In the genomic region with DNA sequence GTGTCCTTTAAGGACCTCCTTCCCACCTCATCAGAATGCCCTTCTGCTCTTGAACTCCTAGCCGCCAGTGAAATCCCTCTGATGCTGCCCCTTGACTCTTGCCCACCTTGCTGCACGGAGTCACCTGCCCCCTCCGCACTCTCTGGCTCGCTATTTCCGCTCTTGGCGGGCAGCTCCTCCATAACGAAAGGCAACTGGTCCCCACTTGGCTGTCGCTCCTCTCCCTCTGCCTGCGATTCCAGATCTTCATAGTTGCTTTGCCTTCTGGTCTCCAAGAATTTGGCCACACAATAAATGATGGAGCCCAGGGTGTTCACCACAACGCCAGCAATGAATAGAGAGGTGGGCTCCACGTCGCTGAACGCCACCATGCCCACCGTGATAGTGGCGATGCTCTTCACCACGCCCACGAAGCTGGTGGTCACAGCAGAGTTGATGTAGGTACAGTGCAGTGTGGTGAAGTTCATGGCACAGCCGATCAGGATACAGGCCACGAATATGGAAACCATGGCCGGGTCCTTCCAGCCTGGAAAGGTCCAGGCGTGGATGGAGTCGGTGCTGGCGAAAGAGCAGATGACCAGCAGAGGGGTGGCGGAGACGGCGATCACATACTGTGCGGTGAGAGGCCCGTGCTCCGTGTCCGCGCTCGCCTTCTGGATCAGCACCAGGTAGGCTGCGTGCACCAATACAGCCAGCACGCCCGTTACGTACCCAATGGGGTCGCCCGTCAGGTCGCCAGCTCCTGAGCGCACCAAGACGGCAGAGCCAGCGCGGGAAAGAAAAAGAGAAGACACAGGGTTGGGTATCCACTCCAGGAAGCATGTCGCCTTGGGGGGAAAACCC, we compare ENCODE assay signal across 8 mouse cellular contexts. TPM values are rescaled to one million over a fixed set of nuclear protein-coding genes. Genes with fewer than 3 reads are reported as not detected.
A peak's percentile ranks its signal among the peaks of the same experiment; 100 is the strongest.
DNase-seq lines count a peak whose midpoint lies in the region; ATAC-seq and TF ChIP-seq lines count a peak whose summit lies in the region.

No protein-coding gene starts in this region.

- no peaks in the 10 kb centered on the region for H3K36me3 ChIP-seq in lung, embryonic 15.5 days
- H3K36me3 ChIP-seq in hindbrain, embryonic 14.5 days (replicated peaks; ENCODE audit: control insufficient read depth, insufficient read depth) = no peaks in the 10 kb centered on the region
- H3K36me3 ChIP-seq in neural tube, embryonic 12.5 days = no peaks in the 10 kb centered on the region

- TF ChIP-seq CTCF in lung, adult 2 months (IDR thresholded peaks at IDR 0.05; ENCODE audit: insufficient read depth, low read length) = no peak

- peaks cover 59% of the 10 kb centered on the region for H3K27me3 ChIP-seq in lung, embryonic 15.5 days
- H3K27me3 ChIP-seq in hindbrain, embryonic 14.5 days (ENCODE audit: control insufficient read depth, insufficient read depth, low read length) = peaks cover 68% of the 10 kb centered on the region
- H3K27me3 ChIP-seq in neural tube, embryonic 12.5 days (replicated peaks) = peaks cover 46% of the 10 kb centered on the region

- peaks cover 31% of the 10 kb centered on the region for H3K4me1 ChIP-seq in lung, embryonic 15.5 days
- peaks cover 14% of the 10 kb centered on the region for H3K4me1 ChIP-seq in lung, adult 2 months (ENCODE audit: control insufficient read depth, insufficient read depth, low read length)
- H3K4me1 ChIP-seq in hindbrain, embryonic 14.5 days (replicated peaks; ENCODE audit: control insufficient read depth, insufficient read depth, low read length) = peaks cover 16% of the 10 kb centered on the region
- peaks cover 30% of the 10 kb centered on the region for H3K4me1 ChIP-seq in neural tube, embryonic 12.5 days

- peak overlapping the region; percentile 98 for H3K4me2 ChIP-seq in lung, embryonic 15.5 days
- H3K4me2 ChIP-seq in hindbrain, embryonic 14.5 days (replicated peaks) = peak overlapping the region; percentile 99
- peak overlapping the region; percentile 100 for H3K4me2 ChIP-seq in neural tube, embryonic 12.5 days (replicated peaks)

- H3K27ac ChIP-seq in lung, embryonic 15.5 days = no peak overlapping the region
- H3K27ac ChIP-seq in hindbrain, embryonic 14.5 days = no peak overlapping the region
- H3K27ac ChIP-seq in neural tube, embryonic 12.5 days = no peak overlapping the region

- peak; percentile 20 to 47 for DNase-seq in adrenal gland, adult (ENCODE audit: inconsistent age in 2 of 2, low spot score in 1 of 2)
- DNase-seq in adrenal gland, adult 8-10 months = no peak
- no peak for DNase-seq in lung, adult 2 months
- no peak for DNase-seq in hindbrain, embryonic 14.5 days (ENCODE audit: low spot score)
- DNase-seq in gastrocnemius, adult 8-10 months (ENCODE audit: low spot score in 2 of 2) = no peak
- DNase-seq in right cerebral cortex, postnatal 25 days = no peak

- H3K9ac ChIP-seq in lung, embryonic 15.5 days = no peak overlapping the region
- peak overlapping the region; percentile 57; the same call in 1 of the 2 replicates for H3K9ac ChIP-seq in hindbrain, embryonic 14.5 days
- H3K9ac ChIP-seq in neural tube, embryonic 12.5 days = no peak overlapping the region

- no peaks in the 10 kb centered on the region for H3K9me3 ChIP-seq in lung, embryonic 15.5 days
- no peaks in the 10 kb centered on the region for H3K9me3 ChIP-seq in hindbrain, embryonic 14.5 days (ENCODE audit: control insufficient read depth, low read length)
- no peaks in the 10 kb centered on the region for H3K9me3 ChIP-seq in neural tube, embryonic 12.5 days

- H3K4me3 ChIP-seq in lung, embryonic 15.5 days = peak overlapping the region; percentile 50
- H3K4me3 ChIP-seq in lung, adult 2 months (replicated peaks; ENCODE audit: extremely low read depth, low read depth, low read length) = no peak overlapping the region
- peak overlapping the region; percentile 66 for H3K4me3 ChIP-seq in hindbrain, embryonic 14.5 days (replicated peaks; ENCODE audit: low read length)
- peak overlapping the region; percentile 52; the same call in 1 of the 2 replicates for H3K4me3 ChIP-seq in neural tube, embryonic 12.5 days

- 4% methylated on average over 44 of the region's 44 CpGs for WGBS in lung, embryonic 15.5 days
- WGBS in lung, adult 2 months = 16% methylated on average over 44 of the region's 44 CpGs
- WGBS in hindbrain, embryonic 14.5 days = 6% methylated on average over 44 of the region's 44 CpGs
- 5% methylated on average over 44 of the region's 44 CpGs for WGBS in neural tube, embryonic 12.5 days

- no peak for TF ChIP-seq POLR2A in lung, adult 2 months (IDR thresholded peaks at IDR 0.05; ENCODE audit: borderline replicate concordance, extremely low read depth, low read depth, low read length)

- ATAC-seq in lung, embryonic 15.5 days (ENCODE audit: borderline replicate concordance, extremely low read depth, low FRiP score, low TSS enrichment) = no peak
- ATAC-seq in hindbrain, embryonic 14.5 days (ENCODE audit: low FRiP score) = no peak
- no peak for ATAC-seq in neural tube, embryonic 12.5 days (ENCODE audit: low FRiP score, low read depth)

RNA-seq across cellular contexts. Expression of gene Slc35d3, which starts 2.1 kb away (rescaled TPM):
- total RNA-seq in adrenal gland, adult 8-10 months (2022) = 10 to 100 TPM; 11.8 to 26.2 (median 20.2) TPM
- polyA plus RNA-seq in lung, embryonic 15.5 days (2015; fragmentation: Nextera tagmentation; extraction: Ambion mirVana) = 0.98 and 1.0 TPM in 2 replicates
- 0.95 and 1.6 TPM in 2 replicates for polyA plus RNA-seq in lung, adult 2 months (2012; rRNA removed)
- polyA plus RNA-seq in hindbrain, embryonic 14.5 days (2014; fragmentation: Nextera tagmentation; extraction: Ambion mirVana) = 1.8 and 2.5 TPM in 2 replicates
- polyA plus RNA-seq in neural tube, embryonic 12.5 days (2016; fragmentation: Nextera tagmentation; extraction: Ambion mirVana) = 0.87 and 0.95 TPM in 2 replicates
- not detected for total RNA-seq in gastrocnemius, adult 8-10 months (2022)

RNA-seq across cellular contexts. Expression of gene Pex7, which starts 58.3 kb away (rescaled TPM):
- 10 to 100 TPM; 47.2 to 52.7 (median 49.9) TPM for total RNA-seq in adrenal gland, adult 8-10 months (2022)
- polyA plus RNA-seq in lung, embryonic 15.5 days (2015; fragmentation: Nextera tagmentation; extraction: Ambion mirVana) = 29.9 and 33.7 TPM in 2 replicates
- 24.9 and 36.7 TPM in 2 replicates for polyA plus RNA-seq in lung, adult 2 months (2012; rRNA removed)
- 29.0 and 32.2 TPM in 2 replicates for polyA plus RNA-seq in hindbrain, embryonic 14.5 days (2014; fragmentation: Nextera tagmentation; extraction: Ambion mirVana)
- polyA plus RNA-seq in neural tube, embryonic 12.5 days (2016; fragmentation: Nextera tagmentation; extraction: Ambion mirVana) = 24.8 and 26.4 TPM in 2 replicates
- 10 to 100 TPM; 20.6 to 25.0 (median 24.3) TPM for total RNA-seq in gastrocnemius, adult 8-10 months (2022)

Comparison
In these comparisons a context has a peak if more than half of its experiments do, and no peak if none do; other contexts are left out.
1. DNase-seq: peak in adrenal gland, adult (2 of 2); none in adrenal gland, adult 8-10 months (single experiment), lung, adult 2 months (single experiment), hindbrain, embryonic 14.5 days (single experiment), gastrocnemius, adult 8-10 months (0 of 2) and right cerebral cortex, postnatal 25 days (single experiment).
2. Peak in every context shown above with its lines, with median percentiles within 50 percentile points of each other: H3K4me2 ChIP-seq.